Mouse (Mus musculus) liver, postnatal 0 days (tissue): ENCODE measurements around the gene Foxl1. TPM values are rescaled to one million over a fixed set of nuclear protein-coding genes. Genes with fewer than 3 reads are reported as not detected.

Source experiments
- ATAC-seq: fragments of 200-750 bp; cut with Nextera tagmentation; 2 replicates; pipeline ENCODE4 v1.8.0; 2017; ENCODE audit warnings: mild to moderate bottlenecking, moderate library complexity
- DNase-seq: peaks from one replicate; pipeline ENCODE4 v3.0.0-alpha.2; 2016
- H3K27ac ChIP-seq: fragments of 300-500 bp; sonication (generic); 2 replicates; pipeline ENCODE4 v1.5.1; 2014; ENCODE audit warnings: antibody characterized with exemption, moderate library complexity, mild to moderate bottlenecking, low read depth
- H3K27me3 ChIP-seq: fragments of 300-500 bp; sonication (generic); 2 replicates; pipeline ENCODE4 v1.6.1; 2014; ENCODE audit warnings: low read length, control low read depth, mixed read lengths; ENCODE audit not compliant: insufficient read depth
- H3K36me3 ChIP-seq: fragments of 300-500 bp; sonication (generic); replicated peaks from 2 replicates; pipeline ENCODE4 v1.6.1; 2014; ENCODE audit warnings: mild to moderate bottlenecking, control low read depth, low read length, moderate library complexity, mixed read lengths; ENCODE audit not compliant: insufficient read depth
- H3K4me1 ChIP-seq: fragments of 300-500 bp; sonication (generic); 2 replicates; pipeline ENCODE4 v1.6.1; 2014; ENCODE audit warnings: antibody characterized with exemption, mild to moderate bottlenecking, control low read depth; ENCODE audit not compliant: insufficient read depth
- H3K4me2 ChIP-seq: fragments of 300-500 bp; sonication (generic); 2 replicates; pipeline ENCODE4 v1.6.1; 2014; ENCODE audit warnings: low read depth, mild to moderate bottlenecking, low read length, moderate library complexity, mixed read lengths
- H3K4me3 ChIP-seq: fragments of 300-500 bp; sonication (generic); 2 replicates; pipeline ENCODE4 v1.5.1; 2014; ENCODE audit warnings: low read depth, low read length
- H3K9ac ChIP-seq: fragments of 300-500 bp; sonication (generic); replicated peaks from 2 replicates; pipeline ENCODE4 v1.6.1; 2014; ENCODE audit warnings: mild to moderate bottlenecking, moderate library complexity
- H3K9me3 ChIP-seq: fragments of 300-500 bp; sonication (generic); 2 replicates; pipeline ENCODE4 v1.6.1; 2016; ENCODE audit warnings: mild to moderate bottlenecking, control low read depth, low read length, mixed read lengths
- CTCF ChIP-seq: sonication (generic); IDR thresholded peaks from 2 replicates; pipeline ENCODE4 v1.5.1; 2016; ENCODE audit warnings: antibody characterized with exemption, low read depth
- EP300 ChIP-seq: IDR thresholded peaks from 2 replicates; pipeline ENCODE4 v1.6.1; 2016; ENCODE audit warnings: antibody characterized with exemption, low read depth, mild to moderate bottlenecking
- WGBS: fragments of 180-500 bp; shearing (Covaris S2); extraction: QIAGEN DNeasy Blood & Tissue Kit; methylation state at CpG from one replicate; pipeline ENCODE4 v1.1.7; 2014; ENCODE audit not compliant: insufficient replicate concordance; 5-methylcytosine and 5-hydroxymethylcytosine counted together
- polyA plus RNA-seq: library from polyadenylated mRNA; unstranded; fragments of >200 nt; fragmentation: Nextera tagmentation; extraction: Ambion mirVana; gene quantifications from 2 replicates; pipeline ENCODE4 v1.2.1, GENCODE M21; 2015

The Foxl1 gene
- polyA plus RNA-seq, 1 experiment from 2014 or later: not detected

DNA sequence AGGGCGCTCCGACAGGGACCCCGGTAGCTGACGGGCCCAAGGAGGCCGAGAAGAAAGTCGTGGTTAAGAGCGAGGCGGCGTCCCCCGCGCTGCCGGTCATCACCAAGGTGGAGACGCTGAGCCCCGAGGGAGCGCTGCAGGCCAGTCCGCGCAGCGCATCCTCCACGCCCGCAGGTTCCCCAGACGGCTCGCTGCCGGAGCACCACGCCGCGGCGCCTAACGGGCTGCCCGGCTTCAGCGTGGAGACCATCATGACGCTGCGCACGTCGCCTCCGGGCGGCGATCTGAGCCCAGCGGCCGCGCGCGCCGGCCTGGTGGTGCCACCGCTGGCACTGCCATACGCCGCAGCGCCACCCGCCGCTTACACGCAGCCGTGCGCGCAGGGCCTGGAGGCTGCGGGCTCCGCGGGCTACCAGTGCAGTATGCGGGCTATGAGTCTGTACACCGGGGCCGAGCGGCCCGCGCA lies 10.5 kb upstream of the Foxl1 start:
- ATAC-seq: no peak
- TF ChIP-seq EP300 (no peak), CTCF (no peak)
- peaks cover 88% of the 10 kb centered on the region for H3K27me3 ChIP-seq

DNA sequence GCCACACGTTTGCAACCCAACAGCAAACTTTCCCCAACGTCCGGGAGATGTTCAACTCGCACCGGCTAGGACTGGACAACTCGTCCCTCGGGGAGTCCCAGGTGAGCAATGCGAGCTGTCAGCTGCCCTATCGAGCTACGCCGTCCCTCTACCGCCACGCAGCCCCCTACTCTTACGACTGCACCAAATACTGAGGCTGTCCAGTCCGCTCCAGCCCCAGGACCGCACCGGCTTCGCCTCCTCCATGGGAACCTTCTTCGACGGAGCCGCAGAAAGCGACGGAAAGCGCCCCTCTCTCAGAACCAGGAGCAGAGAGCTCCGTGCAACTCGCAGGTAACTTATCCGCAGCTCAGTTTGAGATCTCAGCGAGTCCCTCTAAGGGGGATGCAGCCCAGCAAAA lies 9.8 kb upstream of the Foxl1 start:
- no peak overlapping the region for H3K4me2 ChIP-seq
- H3K9ac ChIP-seq: no peak overlapping the region
- H3K27me3 ChIP-seq: peaks cover 95% of the 10 kb centered on the region
- H3K36me3 ChIP-seq: no peaks in the 10 kb centered on the region
- DNase-seq: no peak
- TF ChIP-seq CTCF (no peak), EP300 (no peak)
- H3K4me1 ChIP-seq: peaks cover 6% of the 10 kb centered on the region; the same call in 1 of the 2 replicates
- ATAC-seq: no peak
- 3% methylated on average over 28 of the region's 28 CpGs for WGBS
- H3K9me3 ChIP-seq: no peaks in the 10 kb centered on the region
- H3K4me3 ChIP-seq: no peak overlapping the region
- H3K27ac ChIP-seq: no peak overlapping the region

More for the DNA sequence above, 10.5 kb upstream of the Foxl1 start:
- Histone ChIP-seq H3K9me3 (no peaks in the 10 kb centered on the region), H3K9ac (no peak overlapping the region), H3K4me1 (peaks cover 6% of the 10 kb centered on the region; the same call in 1 of the 2 replicates), H3K4me3 (peak overlapping the region; percentile 50; the same call in 1 of the 2 replicates), H3K36me3 (no peaks in the 10 kb centered on the region), H3K27ac (no peak overlapping the region), H3K4me2 (peak overlapping the region; percentile 16; the same call in 1 of the 2 replicates)
- no peak for DNase-seq
- 5% methylated on average over 50 of the region's 62 CpGs for WGBS

DNA sequence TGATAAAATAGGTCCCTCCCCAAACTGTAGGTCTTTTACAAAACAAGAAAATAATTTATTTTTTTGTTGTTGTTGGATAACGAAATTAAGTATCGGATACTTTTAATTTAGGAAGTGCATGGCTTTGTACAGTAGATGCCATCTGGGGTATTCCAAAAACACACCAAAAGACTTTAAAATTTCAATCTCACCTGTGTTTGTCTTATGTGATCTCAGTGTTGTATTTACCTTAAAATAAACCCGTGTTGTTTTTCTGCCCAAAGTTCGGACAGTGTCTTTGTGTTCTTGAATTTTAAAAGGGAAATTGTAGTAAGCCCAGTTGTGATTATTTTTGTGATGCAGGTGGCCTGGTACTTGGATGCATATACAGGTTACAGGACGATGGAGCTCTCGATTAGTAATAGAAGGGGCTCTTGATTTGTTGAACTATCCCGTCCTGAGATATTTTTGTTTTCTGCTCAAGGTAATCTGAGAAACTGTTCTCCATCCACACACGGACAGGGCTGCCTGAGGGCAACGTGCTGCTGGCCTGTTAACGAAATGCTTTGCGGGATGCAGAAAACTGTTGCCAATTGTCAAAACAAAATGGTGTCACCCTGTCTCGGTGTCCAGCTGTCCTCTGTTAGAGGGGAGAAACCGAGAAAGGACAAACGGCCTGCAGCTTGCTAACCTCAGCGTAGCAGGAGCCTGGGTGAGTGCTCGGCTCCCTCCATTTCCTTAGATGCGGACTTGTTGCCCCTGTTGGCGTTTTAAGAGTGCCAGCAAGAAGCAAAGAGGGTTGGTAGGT lies 8.9 kb upstream of the Foxl1 start:
- no peak overlapping the region for H3K4me3 ChIP-seq
- no peak overlapping the region for H3K27ac ChIP-seq
- no peaks in the 10 kb centered on the region for H3K36me3 ChIP-seq
- no peak overlapping the region for H3K4me2 ChIP-seq
- ATAC-seq: no peak
- WGBS: 8% methylated on average over 18 of the region's 18 CpGs
- no peak for TF ChIP-seq CTCF
- no peak for TF ChIP-seq EP300
- no peak overlapping the region for H3K9ac ChIP-seq
- peaks cover 99% of the 10 kb centered on the region for H3K27me3 ChIP-seq
- H3K9me3 ChIP-seq: no peaks in the 10 kb centered on the region
- H3K4me1 ChIP-seq: peaks cover 3% of the 10 kb centered on the region; the same call in 1 of the 2 replicates
- no peak for DNase-seq

DNA sequence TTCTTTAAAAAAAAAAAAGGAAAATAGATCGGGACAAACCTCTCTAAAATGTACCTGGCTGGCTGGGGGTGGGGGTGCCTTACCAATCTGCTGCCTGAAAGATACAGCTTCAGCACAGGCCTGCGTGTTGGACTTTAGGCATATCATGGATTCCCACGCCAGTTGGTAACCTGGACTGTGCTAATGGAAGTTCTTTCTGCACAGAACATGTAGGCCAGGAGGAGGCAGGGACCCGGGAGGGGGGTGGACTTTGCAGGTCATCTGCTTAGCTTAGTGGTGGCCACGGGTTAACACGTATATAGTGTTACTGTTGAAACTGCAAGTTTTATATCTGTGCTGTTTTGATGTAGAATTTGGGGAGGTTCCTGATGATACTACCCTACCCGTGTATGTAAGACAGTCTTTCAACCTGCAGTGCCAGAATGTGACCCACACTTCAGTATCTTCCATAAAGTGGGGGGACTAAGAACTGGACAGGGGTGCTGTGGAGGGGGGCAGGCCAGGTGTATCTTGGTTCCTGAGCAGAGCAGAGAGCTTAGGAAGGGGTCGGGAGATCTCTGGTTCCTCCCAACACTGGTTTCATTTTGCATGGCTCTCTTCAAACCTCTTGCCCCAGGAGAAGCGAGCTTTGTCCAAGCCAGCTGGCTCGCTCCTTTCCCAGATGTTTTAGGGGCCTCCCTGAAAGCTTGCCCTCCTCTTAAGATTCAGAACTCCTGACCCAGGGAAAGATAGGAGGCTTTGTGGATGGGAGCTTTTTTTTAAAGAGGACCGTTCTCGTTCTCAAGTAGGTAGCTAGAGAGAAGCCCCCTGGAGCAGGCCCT lies 7.9 kb upstream of the Foxl1 start:
- Histone ChIP-seq H3K27ac (no peak overlapping the region), H3K4me3 (no peak overlapping the region), H3K27me3 (peaks cover 99% of the 10 kb centered on the region), H3K4me1 (peaks cover 3% of the 10 kb centered on the region; the same call in 1 of the 2 replicates), H3K36me3 (no peaks in the 10 kb centered on the region), H3K4me2 (no peak overlapping the region), H3K9me3 (no peaks in the 10 kb centered on the region), H3K9ac (no peak overlapping the region)
- no peak for DNase-seq
- WGBS: 24% methylated on average over 12 of the region's 12 CpGs
- no peak for TF ChIP-seq EP300
- no peak for TF ChIP-seq CTCF
- ATAC-seq: no peak

DNA sequence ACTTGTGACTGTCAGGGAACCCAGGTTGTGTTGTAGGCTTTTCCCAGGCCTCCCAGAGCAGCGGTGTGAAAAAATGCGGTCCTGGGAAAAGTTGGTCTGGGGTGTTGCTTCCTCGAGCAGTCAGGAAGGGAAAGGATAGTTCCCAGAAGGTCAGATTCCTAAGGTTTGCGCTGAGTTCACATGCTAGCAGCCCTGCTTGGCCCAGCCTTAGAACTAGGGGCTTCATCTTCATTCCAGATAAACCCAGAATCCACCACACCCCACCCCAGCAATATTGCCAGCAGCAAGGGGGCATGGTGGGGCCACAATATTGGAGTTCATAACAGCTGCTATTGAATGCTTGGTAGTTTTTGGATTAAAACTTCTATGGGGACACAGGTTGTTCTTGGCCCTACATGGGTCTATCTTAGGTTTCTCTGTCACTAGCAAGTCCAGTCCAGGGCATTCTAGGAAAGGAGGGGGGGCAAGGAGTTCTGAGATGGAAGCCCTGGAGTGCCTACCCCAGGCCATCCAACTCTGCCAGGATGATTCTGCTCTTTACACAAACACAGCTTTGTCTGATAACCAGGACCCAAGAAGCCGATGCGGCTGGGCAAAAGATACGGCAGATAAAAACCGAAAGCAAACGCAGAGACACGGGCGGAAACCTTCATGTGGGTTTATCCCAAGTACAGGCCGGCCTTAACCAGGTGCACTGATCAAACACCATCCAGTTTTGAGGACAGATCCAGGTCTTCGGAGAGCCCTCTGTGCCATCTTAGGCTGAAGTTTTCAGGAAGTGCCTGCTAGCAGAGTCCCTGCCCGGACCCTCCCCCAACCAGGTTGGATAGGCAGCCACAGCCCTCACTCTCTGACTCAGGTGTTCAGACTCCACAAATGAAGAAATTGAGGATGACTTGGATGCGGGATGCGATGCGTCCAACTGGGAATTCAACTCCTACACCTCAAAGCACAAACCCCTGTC lies 7.0 kb upstream of the Foxl1 start:
- Histone ChIP-seq H3K4me1 (peaks cover 3% of the 10 kb centered on the region; the same call in 1 of the 2 replicates), H3K4me2 (no peak overlapping the region), H3K36me3 (no peaks in the 10 kb centered on the region), H3K27ac (no peak overlapping the region), H3K4me3 (no peak overlapping the region), H3K9ac (no peak overlapping the region), H3K9me3 (no peaks in the 10 kb centered on the region), H3K27me3 (peaks cover 99% of the 10 kb centered on the region)
- WGBS: 21% methylated on average over 17 of the region's 17 CpGs
- no peak for TF ChIP-seq EP300
- TF ChIP-seq CTCF: no peak
- DNase-seq (no peak), ATAC-seq (no peak)
